In the genomic region with DNA sequence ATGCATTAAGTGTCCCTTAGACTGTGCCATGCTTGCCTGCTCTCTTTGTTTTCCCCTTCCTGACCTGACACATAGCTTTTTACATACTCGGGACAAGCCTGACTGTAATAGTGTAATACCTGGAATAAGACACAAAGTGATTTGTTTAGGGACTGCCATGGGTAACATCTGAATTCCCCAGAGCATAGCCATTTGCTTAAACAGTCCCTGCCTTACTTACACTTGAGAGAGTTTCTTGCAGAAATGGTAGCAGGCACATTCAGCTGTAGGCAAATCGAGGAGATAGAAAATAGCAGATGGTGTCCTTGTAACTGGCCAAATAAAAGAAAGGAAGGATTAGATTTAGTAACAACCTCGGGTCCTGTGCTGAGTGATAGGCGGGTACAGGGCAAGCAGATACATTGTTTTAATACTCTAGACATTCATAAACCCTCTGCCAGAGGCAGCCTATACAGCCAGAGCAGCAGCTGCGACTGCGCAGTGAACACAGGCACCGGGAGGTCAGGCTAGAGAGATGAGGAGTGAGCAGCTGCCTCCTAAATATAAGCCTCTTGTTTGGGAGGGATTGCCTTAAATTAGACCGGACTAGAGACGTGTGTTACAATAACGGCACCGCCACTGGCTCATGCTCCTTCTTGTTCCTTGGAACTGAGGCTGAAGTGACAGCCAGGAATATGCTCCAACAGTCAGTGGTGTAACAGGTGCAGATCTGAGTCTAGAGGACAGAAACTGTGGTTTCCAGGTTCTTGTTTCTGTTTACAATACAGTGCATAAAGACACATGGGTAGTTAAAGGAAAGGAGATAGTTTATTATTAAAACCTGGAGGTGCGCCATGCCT, we compare ENCODE assay signal across 9 mouse cellular contexts. TPM values are rescaled to one million over a fixed set of nuclear protein-coding genes. Genes with fewer than 3 reads are reported as not detected.
DNase-seq lines count a peak whose midpoint lies in the region; ATAC-seq and TF ChIP-seq lines count a peak whose summit lies in the region.
"Had no signal": no experiment of that assay in that cellular context is flagged by ENCODE, and none has a peak within 500 bp of the region (broad histone marks: within the 10 kb centered on the region; RNA-seq: fewer than 3 reads in every experiment).

No protein-coding gene starts in this region.

- DNase-seq in right cerebral cortex, adult 2 months (ENCODE audit: low spot score in 2 of 2) = peak; percentile 11 to 37
- no peak for DNase-seq in right cerebral cortex, postnatal 4 days
- DNase-seq in forebrain, postnatal 0 days = peak; percentile 39
- DNase-seq in splenic B cell, adult 2 months (ENCODE audit: low read depth, low spot score) = peak; percentile 22
- DNase-seq in lung, adult 18-20 months = no peak
- DNase-seq in lung, postnatal 4 days = no peak
- DNase-seq: embryo, embryonic 11 days; kidney, adult 11 months had no signal

- no peak overlapping the region for H3K27ac ChIP-seq in forebrain, postnatal 0 days (ENCODE audit: low read depth, low read length)
- peak overlapping the region; percentile 56 for H3K27ac ChIP-seq in midbrain, embryonic 12.5 days (replicated peaks)

- no peaks in the 10 kb centered on the region for H3K9me3 ChIP-seq in forebrain, postnatal 0 days (ENCODE audit: low read length)
- H3K9me3 ChIP-seq in midbrain, embryonic 12.5 days = no peaks in the 10 kb centered on the region

- no peak for TF ChIP-seq CTCF in forebrain, postnatal 0 days (IDR thresholded peaks at IDR 0.05; ENCODE audit: low read depth)

- no peaks in the 10 kb centered on the region for H3K27me3 ChIP-seq in forebrain, postnatal 0 days (ENCODE audit: insufficient read depth, low read length)
- no peaks in the 10 kb centered on the region for H3K27me3 ChIP-seq in midbrain, embryonic 12.5 days
- H3K27me3 ChIP-seq in splenic B cell, adult 2 months (ENCODE audit: control insufficient read depth, insufficient read depth, low read length, poor library complexity, severe bottlenecking) = no peaks in the 10 kb centered on the region; the same call in 1 of the 2 replicates

- H3K36me3 ChIP-seq in forebrain, postnatal 0 days (ENCODE audit: insufficient read depth) = no peaks in the 10 kb centered on the region
- no peaks in the 10 kb centered on the region for H3K36me3 ChIP-seq in midbrain, embryonic 12.5 days
- no peaks in the 10 kb centered on the region for H3K36me3 ChIP-seq in splenic B cell, adult 2 months (ENCODE audit: control insufficient read depth, insufficient read depth, low read length, poor library complexity, severe bottlenecking)

- no peak overlapping the region for H3K9ac ChIP-seq in forebrain, postnatal 0 days
- H3K9ac ChIP-seq in midbrain, embryonic 12.5 days (replicated peaks) = no peak overlapping the region

- 0 out of 2 replicates have a peak overlapping the region, but pooled peaks have one; percentile 5 for H3K4me2 ChIP-seq in forebrain, postnatal 0 days (ENCODE audit: low read depth)
- 0 out of 2 replicates have a peak overlapping the region, but pooled peaks have one; percentile 10 for H3K4me2 ChIP-seq in midbrain, embryonic 12.5 days (replicated peaks)

- H3K4me1 ChIP-seq in forebrain, postnatal 0 days (ENCODE audit: insufficient read depth) = 0 out of 2 replicates have a peak, but pooled peaks cover 18% of the 10 kb centered on the region
- 0 out of 2 replicates have a peak, but pooled peaks cover 12% of the 10 kb centered on the region for H3K4me1 ChIP-seq in midbrain, embryonic 12.5 days

- peak; percentile 60 for ATAC-seq in forebrain, postnatal 0 days
- ATAC-seq in midbrain, embryonic 12.5 days (ENCODE audit: low FRiP score, low read depth) = peak; percentile 87

- H3K4me3 ChIP-seq in forebrain, postnatal 0 days (ENCODE audit: low read depth, low read length) = no peak overlapping the region
- no peak overlapping the region for H3K4me3 ChIP-seq in midbrain, embryonic 12.5 days

- WGBS in forebrain, postnatal 0 days = 20% methylated on average over 12 of the region's 12 CpGs
- WGBS in midbrain, embryonic 12.5 days = 47% methylated on average over 12 of the region's 12 CpGs

RNA-seq across cellular contexts. Expression of gene Vwa3b, which starts 55.2 kb away (rescaled TPM):
- total RNA-seq in forebrain, postnatal 0 days (2014; rRNA removed) = 2.2 and 4.6 TPM in 2 replicates
- polyA plus RNA-seq in forebrain, postnatal 0 days (2015; fragmentation: Nextera tagmentation; extraction: Ambion mirVana) = 1.9 and 2.6 TPM in 2 replicates
- 0.43 and 0.68 TPM in 2 replicates for polyA plus RNA-seq in midbrain, embryonic 12.5 days (2016; fragmentation: Nextera tagmentation; extraction: Ambion mirVana)

Comparison
In these comparisons a context has a peak if more than half of its experiments do, and no peak if none do; other contexts are left out.
1. DNase-seq: peak in right cerebral cortex, adult 2 months (2 of 2), forebrain, postnatal 0 days (single experiment) and splenic B cell, adult 2 months (single experiment); none in right cerebral cortex, postnatal 4 days (single experiment), lung, adult 18-20 months (0 of 2) and lung, postnatal 4 days (0 of 2).